Mouse (Mus musculus): ENCODE results near the gene Rpgrip1. TPM values are rescaled to one million over a fixed set of nuclear protein-coding genes. Genes with fewer than 3 reads are reported as not detected.

Rpgrip1 gene
- total RNA-seq, 2 experiments from 2014 or later: 0.55 to 0.59 TPM

DNA sequence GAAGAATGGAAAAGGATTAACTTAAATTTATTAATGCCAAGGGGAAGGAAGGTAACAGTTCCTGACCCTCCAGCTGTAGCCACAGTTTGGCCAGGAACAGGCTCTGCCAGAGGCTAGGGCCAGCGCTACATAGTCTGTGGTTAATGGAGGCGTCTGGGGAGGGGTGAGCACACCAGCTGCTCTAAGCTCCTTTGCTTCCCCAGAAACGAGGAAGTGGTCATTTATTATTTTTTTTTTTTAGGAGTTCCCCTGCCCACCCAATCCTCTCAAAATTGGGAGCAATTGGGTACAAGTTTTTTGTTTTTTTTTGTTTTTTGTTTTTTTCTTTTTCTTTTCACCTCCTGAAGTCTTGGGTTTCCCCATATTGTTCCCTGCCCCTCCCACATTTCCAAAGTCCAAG is 87.6 kb downstream of the Rpgrip1 start:
- no peak for DNase-seq

- DNase-seq: no peak
Observed at GRCm38 (mm10) chr14:52199412-52199811, 88.9 kb downstream of the Rpgrip1 start.

Other genes starting within 250 kb of the Rpgrip1 start
- 10 to 100 TPM; 17.9 to 25.7 TPM for gene Mettl17, start 225.9 kb upstream of the Rpgrip1 start, total RNA-seq (2021)
- gene Slc39a2, start 217.8 kb upstream of the Rpgrip1 start, total RNA-seq (2021): under 1 TPM; 0.29 to 0.48 TPM
- 100 to 1,000 TPM; 452 to 471 TPM for gene Ndrg2, start 196.5 kb upstream of the Rpgrip1 start, total RNA-seq (2021)
- gene Tppp2, start 192.3 kb upstream of the Rpgrip1 start, total RNA-seq (2021): not detected
- not detected for gene Rnase13, start 187.9 kb upstream of the Rpgrip1 start, total RNA-seq (2021)
- 10 to 100 TPM; 64.6 to 65.6 TPM for gene Arhgef40, start 126.0 kb upstream of the Rpgrip1 start, total RNA-seq (2021)
- 1 to 10 TPM; 1.4 to 1.8 TPM for gene Tmem253, start 95.0 kb upstream of the Rpgrip1 start, total RNA-seq (2021)
- 10 to 100 TPM; 37.5 to 42.0 TPM for gene Zfp219, start 90.0 kb upstream of the Rpgrip1 start, total RNA-seq (2021)
- not detected for gene Olfr221, start 68.2 kb upstream of the Rpgrip1 start, total RNA-seq (2021)
- gene Hnrnpc, start 6.7 kb upstream of the Rpgrip1 start, total RNA-seq (2021): 100 to 1,000 TPM; 183 to 190 TPM
- gene Supt16, start 86.7 kb downstream of the Rpgrip1 start, total RNA-seq (2021): 10 to 100 TPM; 48.5 to 50.6 TPM
- 10 to 100 TPM; 73.8 to 76.4 TPM for gene Chd8, start 147.1 kb downstream of the Rpgrip1 start, total RNA-seq (2021)
- 10 to 100 TPM; 37.4 to 39.3 TPM for gene Tox4, start 168.4 kb downstream of the Rpgrip1 start, total RNA-seq (2021)
- gene Rab2b, start 168.8 kb downstream of the Rpgrip1 start, total RNA-seq (2021): 10 to 100 TPM in 1 of 2 experiments, 1 to 10 TPM in 1; 8.9 to 10.6 TPM
- gene Mettl3, start 194.4 kb downstream of the Rpgrip1 start, total RNA-seq (2021): 10 to 100 TPM; 13.6 to 15.4 TPM
- gene Sall2, start 218.1 kb downstream of the Rpgrip1 start, total RNA-seq (2021): 1 to 10 TPM; 6.1 to 6.4 TPM
- not detected for gene Olfr1513, start 245.7 kb downstream of the Rpgrip1 start, total RNA-seq (2021)